Mouse (Mus musculus) ES-E14 (cell line): ENCODE measurements around the gene F5. TPM values are rescaled to one million over a fixed set of nuclear protein-coding genes. Genes with fewer than 3 reads are reported as not detected.

ENCODE experiments used
- DNase-seq: peaks from one replicate; pipeline ENCODE4 v3.0.0-alpha.2; 2013; ENCODE audit warnings: low read depth, low spot score
- H3K27ac ChIP-seq: 2 replicates; pipeline ENCODE4 v1.5.1; 2012; ENCODE audit warnings: low read depth, mild to moderate bottlenecking, low read length, moderate library complexity, mixed read lengths; ENCODE audit not compliant: poor library complexity, insufficient read depth, severe bottlenecking
- H3K36me3 ChIP-seq: 2 replicates; pipeline ENCODE4 v1.6.1; 2012; ENCODE audit warnings: mild to moderate bottlenecking, low read length, moderate library complexity, mixed read lengths; ENCODE audit not compliant: control insufficient read depth, poor library complexity, insufficient read depth, severe bottlenecking
- H3K4me1 ChIP-seq, 2 experiments: fragments of 150-350 bp in 1 of 2; sonication (generic) in 1 of 2; 2 replicates each; pipeline ENCODE4 v1.6.1; 2012; ENCODE audit warnings: low read length in 2 of 2, mild to moderate bottlenecking in 1 of 2, mixed read lengths in 1 of 2; ENCODE audit not compliant: control insufficient read depth in 2 of 2, insufficient read depth in 2 of 2, poor library complexity in 1 of 2
- H3K4me3 ChIP-seq, 2 experiments: fragments of 150-350 bp in 1 of 2; sonication (generic) in 1 of 2; 2 replicates each; pipeline ENCODE4 v1.5.1; 2012; ENCODE audit warnings: low read length in 2 of 2, low read depth in 1 of 2, mild to moderate bottlenecking in 1 of 2, mixed read lengths in 1 of 2; ENCODE audit not compliant: insufficient read depth in 1 of 2, poor library complexity in 1 of 2, severe bottlenecking in 1 of 2
- H3K9ac ChIP-seq: 2 replicates; pipeline ENCODE4 v1.6.1; 2012; ENCODE audit warnings: low read depth, mild to moderate bottlenecking, low read length, mixed read lengths; ENCODE audit not compliant: poor library complexity, insufficient read depth, severe bottlenecking
- H3K9me3 ChIP-seq: fragments of 150-350 bp; sonication (generic); 2 replicates; pipeline ENCODE4 v1.6.1; 2012; ENCODE audit warnings: low read depth, mild to moderate bottlenecking, low read length; ENCODE audit not compliant: control insufficient read depth, insufficient read depth
- CHD2 ChIP-seq: IDR thresholded peaks from 2 replicates; pipeline ENCODE4 v1.6.1; 2014; ENCODE audit warnings: mild to moderate bottlenecking, low read depth, low read length, inconsistent platforms
- HCFC1 ChIP-seq: IDR thresholded peaks from 2 replicates; pipeline ENCODE4 v1.6.1; 2012; ENCODE audit warnings: low read length, inconsistent platforms, borderline replicate concordance; ENCODE audit not compliant: insufficient read depth
- MAFK ChIP-seq: IDR thresholded peaks from 2 replicates; pipeline ENCODE4 v1.6.1; 2014; ENCODE audit warnings: mild to moderate bottlenecking, low read depth, low read length, inconsistent platforms; ENCODE audit not compliant: insufficient read depth
- ZC3H11A ChIP-seq: IDR thresholded peaks from 2 replicates; pipeline ENCODE4 v1.6.1; 2012; ENCODE audit warnings: low read depth, mild to moderate bottlenecking, inconsistent platforms, low read length, borderline replicate concordance
- ZNF384 ChIP-seq: IDR thresholded peaks from 2 replicates; pipeline ENCODE4 v1.6.1; 2012; ENCODE audit warnings: low read depth, low read length, inconsistent platforms
- in situ Hi-C, 2 experiments: fragments of 600-800 bp; cut with MboI; formaldehyde crosslinking; loops; one replicate each; pipeline ENCODE4 v1.15.1; 2025; ENCODE audit warnings: low sequenced_read_pairs in 2 of 2, inconsistent platforms in 1 of 2; ENCODE audit not compliant: unreplicated experiment in 2 of 2
- total RNA-seq: library from RNA; depleted of rRNA; stranded (reverse); fragments of 300-350 nt; gene quantifications from 2 replicates; pipeline ENCODE4 v1.2.3, GENCODE M21; 2012

The F5 gene
- total RNA-seq, 1 experiment: 0.76 TPM

GRCm38 (mm10) chr1:164168818-164169217, 17.2 kb downstream of the F5 start:
- Histone ChIP-seq H3K9me3 (no peaks in the 10 kb centered on the region), H3K9ac (no peak overlapping the region), H3K36me3 (no peaks in the 10 kb centered on the region), H3K27ac (no peak overlapping the region), H3K4me1 (no peaks in the 10 kb centered on the region), H3K4me3 (no peak overlapping the region)
- no peak for TF ChIP-seq HCFC1
- no peak for TF ChIP-seq MAFK
- no peak for TF ChIP-seq CHD2
- DNase-seq: no peak
- in situ Hi-C loops: no loop called here

- Histone ChIP-seq H3K36me3 (no peaks in the 10 kb centered on the region), H3K9me3 (no peaks in the 10 kb centered on the region), H3K4me3 (no peak overlapping the region), H3K4me1 (no peaks in the 10 kb centered on the region), H3K27ac (no peak overlapping the region), H3K9ac (no peak overlapping the region)
- DNase-seq: no peak
- TF ChIP-seq ZC3H11A (no peak), MAFK (no peak), ZNF384 (no peak), CHD2 (no peak), HCFC1 (no peak)
- in situ Hi-C loops: no loop called here
Observed at GRCm38 (mm10) chr1:164170434-164170833, 18.8 kb downstream of the F5 start.

- H3K27ac ChIP-seq: no peak overlapping the region
- in situ Hi-C loops: no loop called here
- TF ChIP-seq MAFK (no peak), ZC3H11A (no peak), ZNF384 (no peak), HCFC1 (no peak), CHD2 (no peak)
Observed at GRCm38 (mm10) chr1:164173145-164173544, 21.5 kb downstream of the F5 start.

GRCm38 (mm10) chr1:164176856-164177255, 25.2 kb downstream of the F5 start:
- Histone ChIP-seq H3K4me3 (no peak overlapping the region), H3K9me3 (no peaks in the 10 kb centered on the region), H3K27ac (no peak overlapping the region), H3K36me3 (no peaks in the 10 kb centered on the region), H3K9ac (no peak overlapping the region), H3K4me1 (no peaks in the 10 kb centered on the region)
- in situ Hi-C loops: no loop called here
- TF ChIP-seq ZC3H11A (no peak), ZNF384 (no peak), CHD2 (no peak), HCFC1 (no peak), MAFK (no peak)
- DNase-seq: no peak

More at GRCm38 (mm10) chr1:164173145-164173544, 21.5 kb downstream of the F5 start:
- no peak for DNase-seq
- Histone ChIP-seq H3K4me1 (no peaks in the 10 kb centered on the region), H3K4me3 (no peak overlapping the region), H3K9ac (no peak overlapping the region), H3K36me3 (no peaks in the 10 kb centered on the region), H3K9me3 (no peaks in the 10 kb centered on the region)

GRCm38 (mm10) chr1:164178429-164178828, 26.8 kb downstream of the F5 start:
- no peaks in the 10 kb centered on the region for H3K9me3 ChIP-seq
- no peak overlapping the region for H3K27ac ChIP-seq
- H3K36me3 ChIP-seq: no peaks in the 10 kb centered on the region
- in situ Hi-C loops: no loop called here
- DNase-seq: no peak
- no peak overlapping the region for H3K9ac ChIP-seq
- TF ChIP-seq HCFC1 (no peak), ZC3H11A (no peak), MAFK (no peak), CHD2 (no peak), ZNF384 (no peak)
- H3K4me3 ChIP-seq: no peak overlapping the region
- H3K4me1 ChIP-seq: no peaks in the 10 kb centered on the region
